Mouse (Mus musculus) left cerebral cortex, adult 9 months (tissue): ENCODE measurements around the gene Gm49384.
A peak's percentile ranks its signal among the peaks of the same experiment; 100 is the strongest.
"Not testable (repeated sequence)": the region's sequence is repeated elsewhere in the genome, so short reads cannot be mapped to it uniquely, and the experiment has no call there.

Source experiments
- DNase-seq, 2 experiments: peaks; one replicate each; pipeline ENCODE4 v3.0.0; 2022; ENCODE audit warnings: low spot score in 2 of 2

Gm49384 gene

GRCm38 (mm10) chr12:69167656-69168460, 36.2 kb downstream of the Gm49384 start:
- no peak for DNase-seq

GRCm38 (mm10) chr12:69166861-69167581, 37.0 kb downstream of the Gm49384 start:
- DNase-seq = not testable (repeated sequence)

- no peak for DNase-seq
Measured at GRCm38 (mm10) chr12:69164904-69165303, 39.2 kb downstream of the Gm49384 start.

GRCm38 (mm10) chr12:69163586-69163985, 40.5 kb downstream of the Gm49384 start:
- DNase-seq = not testable (repeated sequence)

- DNase-seq = not testable (repeated sequence)
Measured at GRCm38 (mm10) chr12:69160677-69161076, 43.4 kb downstream of the Gm49384 start.

GRCm38 (mm10) chr12:69159578-69159940, 44.5 kb downstream of the Gm49384 start:
- peak in 1 of 2 experiments; percentile 31 for DNase-seq

GRCm38 (mm10) chr12:69158765-69159577, 45.1 kb downstream of the Gm49384 start, which contains the start of gene Rps29:
Gene Rps29, minus strand, starts transcription at chr12:69159186.
- DNase-seq = peak; percentile 97 to 99

- no peak for DNase-seq
Measured at GRCm38 (mm10) chr12:69158366-69158764, 45.7 kb downstream of the Gm49384 start.

- no peak for DNase-seq
Measured at GRCm38 (mm10) chr12:69157107-69157506, 47.0 kb downstream of the Gm49384 start.

GRCm38 (mm10) chr12:69156436-69156835, 47.6 kb downstream of the Gm49384 start:
- DNase-seq = no peak

- DNase-seq = no peak
Measured at GRCm38 (mm10) chr12:69155923-69156322, 48.1 kb downstream of the Gm49384 start.

GRCm38 (mm10) chr12:69150049-69150448, 54.0 kb downstream of the Gm49384 start:
- no peak for DNase-seq

- DNase-seq = no peak
Measured at GRCm38 (mm10) chr12:69147166-69147735, 56.8 kb downstream of the Gm49384 start.

- no peak for DNase-seq
Measured at GRCm38 (mm10) chr12:69143460-69143859, 60.6 kb downstream of the Gm49384 start.

- no peak for DNase-seq
Measured at GRCm38 (mm10) chr12:69139841-69140240, 64.2 kb downstream of the Gm49384 start.
